Mouse (Mus musculus) heart, adult 2 months (tissue): ENCODE measurements around the gene Thsd4.

Source experiments
- CTCF ChIP-seq: fragments of 200-600 bp; IDR thresholded peaks from 2 replicates; pipeline ENCODE4 v1.8.1; 2022; ENCODE audit warnings: antibody characterized with exemption, mild to moderate bottlenecking, moderate library complexity
- POLR2A ChIP-seq: fragments of 200-500 bp; IDR thresholded peaks from 2 replicates; pipeline ENCODE4 v1.6.1; 2011; ENCODE audit warnings: mild to moderate bottlenecking, low read depth, low read length, control low read depth; ENCODE audit not compliant: insufficient read depth

DNA sequence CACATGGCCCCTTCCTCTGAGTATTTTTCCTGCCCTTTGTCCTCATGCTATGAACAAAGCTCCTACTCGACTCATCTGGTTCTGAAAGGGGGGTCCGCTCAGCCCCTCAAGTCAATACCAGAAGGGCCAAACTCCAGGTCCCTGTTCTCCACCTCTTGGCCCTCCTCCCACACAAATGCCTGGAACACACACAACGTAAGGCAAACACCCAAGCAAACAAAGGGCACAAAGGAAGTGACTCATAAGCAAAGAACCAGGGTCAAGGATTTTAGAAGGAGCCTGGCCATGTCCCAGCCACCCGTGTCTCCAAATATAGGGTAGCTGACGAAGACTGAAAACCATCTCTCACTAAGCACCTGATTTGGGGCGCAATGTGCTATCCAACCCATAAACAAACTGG lies 19.6 kb downstream of the Thsd4 start:
- TF ChIP-seq POLR2A (no peak), CTCF (no peak)
